Mouse (Mus musculus): Measurements from ENCODE around the gene Nxt2. TPM values are rescaled to one million over a fixed set of nuclear protein-coding genes. Genes with fewer than 3 reads are reported as not detected.
"Not testable (repeated sequence)": the region's sequence is repeated elsewhere in the genome, so short reads cannot be mapped to it uniquely, and the experiment has no call there.

The Nxt2 gene
- polyA plus RNA-seq, 1 experiment = 15.5 TPM

GRCm38 (mm10) chrX:142196831-142197230 is 29.7 kb upstream of the Nxt2 start, which contains the start of gene Gucy2f:
TSS of gene Gucy2f (minus strand) at chrX:142196931.
- Histone ChIP-seq H3K4me1 (ENCODE audit: control insufficient read depth, insufficient read depth, low read length) (peaks cover 2% of the 10 kb centered on the region; the same call in 1 of the 2 replicates), H3K27ac (ENCODE audit: insufficient read depth, low read depth, low read length) (peak within 1 kb of the TSS; percentile 86; the same call in 1 of the 2 replicates), H3K27me3 (replicated peaks; ENCODE audit: control insufficient read depth, insufficient read depth, low read length) (no peaks in the 10 kb centered on the region), H3K36me3 (ENCODE audit: control insufficient read depth, insufficient read depth, low read length) (no peaks in the 10 kb centered on the region), H3K4me3 (ENCODE audit: insufficient read depth, low read depth, low read length) (no peak within 1 kb of the TSS)
- DNase-seq = no peak
- TF ChIP-seq CTCF (conservative IDR thresholded peaks at IDR 0.05; ENCODE audit: insufficient read depth, insufficient read length, low read depth, low read length) = no peak
- 49% methylated on average over 5 of the region's 5 CpGs for WGBS

- WGBS = 1% methylated on average over 3 of the region's 3 CpGs
- H3K27me3 ChIP-seq (replicated peaks; ENCODE audit: control insufficient read depth, insufficient read depth, low read length) = no peaks in the 10 kb centered on the region
- no peak overlapping the region for H3K27ac ChIP-seq (ENCODE audit: insufficient read depth, low read depth, low read length)
- no peaks in the 10 kb centered on the region for H3K36me3 ChIP-seq (ENCODE audit: control insufficient read depth, insufficient read depth, low read length)
- TF ChIP-seq CTCF (conservative IDR thresholded peaks at IDR 0.05; ENCODE audit: insufficient read depth, insufficient read length, low read depth, low read length) = peak; percentile 34
- TF ChIP-seq POLR2A (IDR thresholded peaks at IDR 0.05; ENCODE audit: low read depth, low read length) = no peak
- peak; percentile 68 for DNase-seq
- no peak overlapping the region for H3K4me3 ChIP-seq (ENCODE audit: insufficient read depth, low read depth, low read length)
- H3K4me1 ChIP-seq (ENCODE audit: control insufficient read depth, insufficient read depth, low read length) = peaks cover 2% of the 10 kb centered on the region; the same call in 1 of the 2 replicates
Measured at GRCm38 (mm10) chrX:142200295-142200694, 26.3 kb upstream of the Nxt2 start.

DNA sequence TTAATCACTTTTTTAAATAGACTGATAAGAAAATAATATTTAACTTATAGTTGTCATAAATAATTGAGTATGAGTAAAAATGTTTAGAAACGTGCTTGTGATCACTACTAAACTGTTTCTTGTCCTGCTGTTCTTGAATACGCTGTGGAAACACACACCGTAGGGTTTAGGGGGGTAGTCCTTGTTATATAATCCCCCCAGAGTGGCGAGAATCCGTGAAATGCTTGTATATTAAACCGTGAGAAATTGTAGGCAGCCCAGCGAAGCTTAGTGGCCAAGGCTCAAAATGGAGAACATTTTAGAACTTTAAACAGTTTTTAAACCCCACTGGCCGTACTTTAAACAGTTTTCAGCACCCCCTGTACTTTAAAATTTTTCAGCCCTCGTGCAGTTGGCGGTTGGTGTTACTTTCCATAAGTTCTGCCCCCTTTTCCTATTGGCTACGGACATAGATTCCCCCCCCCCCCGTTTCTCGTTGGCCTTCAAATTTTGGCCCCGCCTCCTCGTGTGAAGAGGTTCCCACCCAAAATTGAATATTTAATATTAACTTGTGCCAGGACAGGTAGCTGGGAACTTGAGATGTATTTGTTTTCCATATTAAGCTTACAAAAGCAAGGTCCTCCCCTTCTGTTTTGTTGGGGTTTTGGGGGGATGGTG is 956 bp downstream of the Nxt2 start:
- H3K27ac ChIP-seq (ENCODE audit: insufficient read depth, low read depth, low read length) = peak overlapping the region; percentile 89; the same call in 1 of the 2 replicates
- TF ChIP-seq POLR2A (IDR thresholded peaks at IDR 0.05; ENCODE audit: low read depth, low read length) = no peak
- TF ChIP-seq CTCF (conservative IDR thresholded peaks at IDR 0.05; ENCODE audit: insufficient read depth, insufficient read length, low read depth, low read length) = no peak
- no peaks in the 10 kb centered on the region for H3K27me3 ChIP-seq (replicated peaks; ENCODE audit: control insufficient read depth, insufficient read depth, low read length)
- 2% methylated on average over 15 of the region's 15 CpGs for whole genome bisulfite sequencing
- DNase-seq = peak; percentile 77
- H3K4me1 ChIP-seq (ENCODE audit: control insufficient read depth, insufficient read depth, low read length) = no peaks in the 10 kb centered on the region
- no peaks in the 10 kb centered on the region for H3K36me3 ChIP-seq (ENCODE audit: control insufficient read depth, insufficient read depth, low read length)
- H3K4me3 ChIP-seq (ENCODE audit: insufficient read depth, low read depth, low read length) = peak overlapping the region; percentile 46

- H3K27ac ChIP-seq (ENCODE audit: insufficient read depth, low read depth, low read length) = peak overlapping the region; percentile 81; the same call in 1 of the 2 replicates
- DNase-seq = peak; percentile 85
- WGBS = under 1% methylated on average over 27 of the region's 42 CpGs
- peak overlapping the region; percentile 86 for H3K4me3 ChIP-seq (ENCODE audit: insufficient read depth, low read depth, low read length)
- TF ChIP-seq POLR2A (IDR thresholded peaks at IDR 0.05; ENCODE audit: low read depth, low read length) = no peak
- no peaks in the 10 kb centered on the region for H3K27me3 ChIP-seq (replicated peaks; ENCODE audit: control insufficient read depth, insufficient read depth, low read length)
- no peaks in the 10 kb centered on the region for H3K36me3 ChIP-seq (ENCODE audit: control insufficient read depth, insufficient read depth, low read length)
- H3K4me1 ChIP-seq (ENCODE audit: control insufficient read depth, insufficient read depth, low read length) = no peaks in the 10 kb centered on the region
Measured at GRCm38 (mm10) chrX:142228055-142228768, 1.6 kb downstream of the Nxt2 start.

DNA sequence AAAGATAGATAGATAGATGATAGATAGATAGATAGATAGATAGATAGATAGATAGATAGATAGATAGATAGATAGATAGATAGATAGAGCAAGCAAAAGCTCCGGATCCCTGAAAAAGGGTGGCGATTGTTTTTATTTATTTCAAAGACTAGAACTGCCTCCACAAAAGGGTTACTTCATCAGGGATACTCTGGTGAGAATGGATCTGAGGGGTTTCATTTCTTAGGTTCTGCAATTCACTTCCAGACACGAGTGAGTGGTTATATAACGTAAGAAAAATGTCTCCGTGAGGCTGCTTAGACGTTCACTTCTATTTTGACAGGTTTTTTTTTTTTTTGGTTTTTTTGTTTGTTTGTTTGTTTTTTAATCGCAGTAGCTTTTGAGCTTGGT is 2.2 kb downstream of the Nxt2 start:
- Histone ChIP-seq H3K4me1 (ENCODE audit: control insufficient read depth, insufficient read depth, low read length) (no peaks in the 10 kb centered on the region), H3K36me3 (ENCODE audit: control insufficient read depth, insufficient read depth, low read length) (no peaks in the 10 kb centered on the region), H3K27me3 (replicated peaks; ENCODE audit: control insufficient read depth, insufficient read depth, low read length) (no peaks in the 10 kb centered on the region), H3K4me3 (ENCODE audit: insufficient read depth, low read depth, low read length) (peak overlapping the region; percentile 32), H3K27ac (ENCODE audit: insufficient read depth, low read depth, low read length) (no peak overlapping the region; the same call in 1 of the 2 replicates)
- TF ChIP-seq CTCF (conservative IDR thresholded peaks at IDR 0.05; ENCODE audit: insufficient read depth, insufficient read length, low read depth, low read length) (no peak), POLR2A (IDR thresholded peaks at IDR 0.05; ENCODE audit: low read depth, low read length) (no peak)
- 9% methylated on average over 7 of the region's 7 CpGs for WGBS
- no peak for DNase-seq

- WGBS = 50% methylated on average over 1 of the region's 1 CpGs
Measured at GRCm38 (mm10) chrX:142236146-142236545, 9.6 kb downstream of the Nxt2 start.

DNA sequence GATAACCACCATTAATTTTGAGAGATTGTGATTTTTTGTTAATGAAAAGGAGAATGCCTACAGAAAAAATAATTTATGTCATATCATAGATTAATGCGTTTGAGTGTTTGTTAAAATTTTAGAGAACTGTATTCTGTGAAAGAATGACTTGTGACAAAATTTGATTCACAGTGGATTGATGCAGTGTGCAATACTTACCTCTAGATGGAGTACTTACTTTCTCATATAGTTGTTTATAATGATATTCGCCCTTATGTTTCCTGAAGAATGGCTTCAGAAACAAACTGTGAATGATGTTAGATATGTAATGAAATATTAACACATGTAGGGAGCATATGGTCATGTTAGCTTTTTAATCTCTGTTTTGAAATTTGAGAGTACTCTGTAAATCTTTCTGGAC is 10.5 kb downstream of the Nxt2 start:
- no peak overlapping the region for H3K4me3 ChIP-seq (ENCODE audit: insufficient read depth, low read depth, low read length)
- H3K36me3 ChIP-seq (ENCODE audit: control insufficient read depth, insufficient read depth, low read length) = no peaks in the 10 kb centered on the region
- no peak overlapping the region for H3K27ac ChIP-seq (ENCODE audit: insufficient read depth, low read depth, low read length)
- no peaks in the 10 kb centered on the region for H3K27me3 ChIP-seq (replicated peaks; ENCODE audit: control insufficient read depth, insufficient read depth, low read length)
- WGBS = 46% methylated on average over 2 of the region's 2 CpGs
- H3K4me1 ChIP-seq (ENCODE audit: control insufficient read depth, insufficient read depth, low read length) = no peaks in the 10 kb centered on the region
- no peak for TF ChIP-seq CTCF (conservative IDR thresholded peaks at IDR 0.05; ENCODE audit: insufficient read depth, insufficient read length, low read depth, low read length)
- no peak for TF ChIP-seq POLR2A (IDR thresholded peaks at IDR 0.05; ENCODE audit: low read depth, low read length)
- no peak for DNase-seq

More at GRCm38 (mm10) chrX:142236146-142236545, 9.6 kb downstream of the Nxt2 start:
- DNase-seq = peak; percentile 78
- not testable (repeated sequence) for H3K36me3 ChIP-seq (ENCODE audit: control insufficient read depth, insufficient read depth, low read length); H3K27me3 ChIP-seq (replicated peaks; ENCODE audit: control insufficient read depth, insufficient read depth, low read length); H3K27ac ChIP-seq (ENCODE audit: insufficient read depth, low read depth, low read length); H3K4me1 ChIP-seq (ENCODE audit: control insufficient read depth, insufficient read depth, low read length); H3K4me3 ChIP-seq (ENCODE audit: insufficient read depth, low read depth, low read length)

Measured in kidney, adult 2 months (tissue).